Mouse (Mus musculus): ENCODE measurements around the gene Rexo2. TPM values are rescaled to one million over a fixed set of nuclear protein-coding genes. Genes with fewer than 3 reads are reported as not detected.

Rexo2 gene
- polyA plus RNA-seq, 1 experiment, result 26.4 TPM

GRCm38 (mm10) chr9:48458879-48459278, 21.5 kb downstream of the Rexo2 start:
- TF ChIP-seq POLR2A (IDR thresholded peaks at IDR 0.05; ENCODE audit: low read depth, low read length) (no peak), CTCF (IDR thresholded peaks at IDR 0.05; ENCODE audit: extremely low read depth, insufficient read length, insufficient replicate concordance, low read depth, low read length) (0 out of 2 replicates have a peak, but pooled peaks have one; percentile 10)
- Histone ChIP-seq H3K27ac (ENCODE audit: insufficient read depth, low read depth, low read length) (no peak overlapping the region), H3K36me3 (ENCODE audit: control insufficient read depth, insufficient read depth, low read length) (no peaks in the 10 kb centered on the region), H3K4me3 (ENCODE audit: low read depth, low read length) (no peak overlapping the region), H3K27me3 (ENCODE audit: control insufficient read depth, insufficient read depth, low read length) (no peaks in the 10 kb centered on the region), H3K4me1 (ENCODE audit: control insufficient read depth, insufficient read depth, insufficient read length, low read length) (no peaks in the 10 kb centered on the region)
- 70% methylated on average over 3 of the region's 3 CpGs for WGBS

GRCm38 (mm10) chr9:48455961-48456360, 24.5 kb downstream of the Rexo2 start:
- 70% methylated on average over 3 of the region's 3 CpGs for WGBS
- TF ChIP-seq POLR2A (IDR thresholded peaks at IDR 0.05; ENCODE audit: low read depth, low read length) (no peak), CTCF (IDR thresholded peaks at IDR 0.05; ENCODE audit: extremely low read depth, insufficient read length, insufficient replicate concordance, low read depth, low read length) (no peak)

GRCm38 (mm10) chr9:48450066-48450465, 30.4 kb downstream of the Rexo2 start:
- no peak overlapping the region for H3K4me3 ChIP-seq (ENCODE audit: low read depth, low read length)
- WGBS, result 89% methylated on average over 17 of the region's 17 CpGs
- H3K27ac ChIP-seq (ENCODE audit: insufficient read depth, low read depth, low read length), result no peak overlapping the region
- H3K36me3 ChIP-seq (ENCODE audit: control insufficient read depth, insufficient read depth, low read length), result no peaks in the 10 kb centered on the region
- TF ChIP-seq POLR2A (IDR thresholded peaks at IDR 0.05; ENCODE audit: low read depth, low read length) (no peak), CTCF (IDR thresholded peaks at IDR 0.05; ENCODE audit: extremely low read depth, insufficient read length, insufficient replicate concordance, low read depth, low read length) (no peak)
- H3K4me1 ChIP-seq (ENCODE audit: control insufficient read depth, insufficient read depth, insufficient read length, low read length), result no peaks in the 10 kb centered on the region; the same call in 1 of the 2 replicates
- H3K27me3 ChIP-seq (ENCODE audit: control insufficient read depth, insufficient read depth, low read length), result no peaks in the 10 kb centered on the region

More at GRCm38 (mm10) chr9:48455961-48456360, 24.5 kb downstream of the Rexo2 start:
- Histone ChIP-seq H3K36me3 (ENCODE audit: control insufficient read depth, insufficient read depth, low read length) (no peaks in the 10 kb centered on the region), H3K27me3 (ENCODE audit: control insufficient read depth, insufficient read depth, low read length) (no peaks in the 10 kb centered on the region), H3K27ac (ENCODE audit: insufficient read depth, low read depth, low read length) (no peak overlapping the region), H3K4me1 (ENCODE audit: control insufficient read depth, insufficient read depth, insufficient read length, low read length) (no peaks in the 10 kb centered on the region), H3K4me3 (ENCODE audit: low read depth, low read length) (no peak overlapping the region)

- Histone ChIP-seq H3K27me3 (ENCODE audit: control insufficient read depth, insufficient read depth, low read length) (no peaks in the 10 kb centered on the region), H3K4me3 (ENCODE audit: low read depth, low read length) (no peak overlapping the region), H3K27ac (ENCODE audit: insufficient read depth, low read depth, low read length) (no peak overlapping the region), H3K36me3 (ENCODE audit: control insufficient read depth, insufficient read depth, low read length) (no peaks in the 10 kb centered on the region), H3K4me1 (ENCODE audit: control insufficient read depth, insufficient read depth, insufficient read length, low read length) (no peaks in the 10 kb centered on the region; the same call in 1 of the 2 replicates)
- TF ChIP-seq CTCF (IDR thresholded peaks at IDR 0.05; ENCODE audit: extremely low read depth, insufficient read length, insufficient replicate concordance, low read depth, low read length) (peak; percentile 56; the same call in 1 of the 2 replicates), POLR2A (IDR thresholded peaks at IDR 0.05; ENCODE audit: low read depth, low read length) (no peak)
- WGBS, result 28% methylated on average over 5 of the region's 5 CpGs
Measured at GRCm38 (mm10) chr9:48447783-48448209, 32.6 kb downstream of the Rexo2 start.

- 68% methylated on average over 2 of the region's 2 CpGs for WGBS
- TF ChIP-seq CTCF (IDR thresholded peaks at IDR 0.05; ENCODE audit: extremely low read depth, insufficient read length, insufficient replicate concordance, low read depth, low read length) (no peak), POLR2A (IDR thresholded peaks at IDR 0.05; ENCODE audit: low read depth, low read length) (no peak)
- H3K4me1 ChIP-seq (ENCODE audit: control insufficient read depth, insufficient read depth, insufficient read length, low read length), result no peaks in the 10 kb centered on the region; the same call in 1 of the 2 replicates
- no peak overlapping the region for H3K27ac ChIP-seq (ENCODE audit: insufficient read depth, low read depth, low read length)
- no peak overlapping the region for H3K4me3 ChIP-seq (ENCODE audit: low read depth, low read length)
- H3K27me3 ChIP-seq (ENCODE audit: control insufficient read depth, insufficient read depth, low read length), result no peaks in the 10 kb centered on the region
- H3K36me3 ChIP-seq (ENCODE audit: control insufficient read depth, insufficient read depth, low read length), result no peaks in the 10 kb centered on the region
Measured at GRCm38 (mm10) chr9:48444821-48445220, 35.6 kb downstream of the Rexo2 start.

GRCm38 (mm10) chr9:48443873-48444272, 36.5 kb downstream of the Rexo2 start:
- no peaks in the 10 kb centered on the region for H3K36me3 ChIP-seq (ENCODE audit: control insufficient read depth, insufficient read depth, low read length)
- H3K27ac ChIP-seq (ENCODE audit: insufficient read depth, low read depth, low read length), result no peak overlapping the region
- no peaks in the 10 kb centered on the region for H3K27me3 ChIP-seq (ENCODE audit: control insufficient read depth, insufficient read depth, low read length)
- TF ChIP-seq POLR2A (IDR thresholded peaks at IDR 0.05; ENCODE audit: low read depth, low read length) (no peak), CTCF (IDR thresholded peaks at IDR 0.05; ENCODE audit: extremely low read depth, insufficient read length, insufficient replicate concordance, low read depth, low read length) (no peak)
- WGBS, result 75% methylated on average over 1 of the region's 1 CpGs
- H3K4me3 ChIP-seq (ENCODE audit: low read depth, low read length), result no peak overlapping the region
- H3K4me1 ChIP-seq (ENCODE audit: control insufficient read depth, insufficient read depth, insufficient read length, low read length), result no peaks in the 10 kb centered on the region; the same call in 1 of the 2 replicates

GRCm38 (mm10) chr9:48432449-48432848, 48.0 kb downstream of the Rexo2 start:
- H3K36me3 ChIP-seq (ENCODE audit: control insufficient read depth, insufficient read depth, low read length), result no peaks in the 10 kb centered on the region
- no peaks in the 10 kb centered on the region for H3K4me1 ChIP-seq (ENCODE audit: control insufficient read depth, insufficient read depth, insufficient read length, low read length)
- H3K27me3 ChIP-seq (ENCODE audit: control insufficient read depth, insufficient read depth, low read length), result no peaks in the 10 kb centered on the region
- 73% methylated on average over 8 of the region's 8 CpGs for WGBS
- TF ChIP-seq POLR2A (IDR thresholded peaks at IDR 0.05; ENCODE audit: low read depth, low read length) (no peak), CTCF (IDR thresholded peaks at IDR 0.05; ENCODE audit: extremely low read depth, insufficient read length, insufficient replicate concordance, low read depth, low read length) (no peak)
- no peak overlapping the region for H3K27ac ChIP-seq (ENCODE audit: insufficient read depth, low read depth, low read length)
- H3K4me3 ChIP-seq (ENCODE audit: low read depth, low read length), result no peak overlapping the region
